Mouse (Mus musculus) right cerebral cortex, postnatal 25 days (tissue): Measurements from ENCODE around the gene Tnks1bp1.

Source experiments
- DNase-seq: peaks from one replicate; pipeline ENCODE4 v3.0.0; 2022

Tnks1bp1 gene

DNA sequence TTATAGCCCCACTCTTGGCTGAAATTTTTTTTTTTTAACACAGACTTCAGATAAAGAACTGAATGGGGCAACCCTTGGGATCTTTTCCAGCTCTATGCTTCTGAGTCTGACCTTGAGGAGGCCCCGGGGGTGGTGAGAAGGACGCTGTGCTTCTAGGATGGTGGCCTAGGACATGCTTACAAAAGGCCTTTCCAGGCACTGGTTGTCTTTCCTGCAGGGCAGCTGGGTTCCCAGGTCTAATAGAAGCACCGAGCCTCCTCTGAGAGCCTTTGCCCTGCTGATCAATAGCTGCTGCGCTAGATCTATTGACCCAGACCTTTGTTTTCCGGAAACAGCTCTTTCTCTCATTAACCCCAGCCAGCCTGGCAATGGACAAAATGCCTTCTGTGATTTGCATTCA lies 48.1 kb downstream of the Tnks1bp1 start:
- DNase-seq = no peak

DNA sequence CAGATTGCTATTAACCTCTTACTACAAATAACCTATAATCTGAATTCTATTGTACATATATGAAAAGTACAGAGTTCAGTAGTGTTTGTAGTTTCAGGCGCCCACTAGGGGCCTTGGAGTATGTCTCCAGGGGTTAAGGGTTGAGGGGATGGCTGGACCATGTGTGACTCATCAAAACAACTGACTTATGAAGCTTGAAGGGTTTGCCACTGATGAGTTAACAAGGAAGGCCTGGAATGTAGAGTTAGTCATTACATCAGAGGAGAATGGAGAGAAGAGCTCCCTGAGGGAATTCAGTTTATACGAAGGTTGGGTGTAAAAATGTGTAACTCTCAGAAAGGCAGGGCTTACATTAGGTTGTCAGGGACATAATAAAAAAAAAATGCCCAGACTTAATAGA lies 50.2 kb downstream of the Tnks1bp1 start:
- no peak for DNase-seq

DNA sequence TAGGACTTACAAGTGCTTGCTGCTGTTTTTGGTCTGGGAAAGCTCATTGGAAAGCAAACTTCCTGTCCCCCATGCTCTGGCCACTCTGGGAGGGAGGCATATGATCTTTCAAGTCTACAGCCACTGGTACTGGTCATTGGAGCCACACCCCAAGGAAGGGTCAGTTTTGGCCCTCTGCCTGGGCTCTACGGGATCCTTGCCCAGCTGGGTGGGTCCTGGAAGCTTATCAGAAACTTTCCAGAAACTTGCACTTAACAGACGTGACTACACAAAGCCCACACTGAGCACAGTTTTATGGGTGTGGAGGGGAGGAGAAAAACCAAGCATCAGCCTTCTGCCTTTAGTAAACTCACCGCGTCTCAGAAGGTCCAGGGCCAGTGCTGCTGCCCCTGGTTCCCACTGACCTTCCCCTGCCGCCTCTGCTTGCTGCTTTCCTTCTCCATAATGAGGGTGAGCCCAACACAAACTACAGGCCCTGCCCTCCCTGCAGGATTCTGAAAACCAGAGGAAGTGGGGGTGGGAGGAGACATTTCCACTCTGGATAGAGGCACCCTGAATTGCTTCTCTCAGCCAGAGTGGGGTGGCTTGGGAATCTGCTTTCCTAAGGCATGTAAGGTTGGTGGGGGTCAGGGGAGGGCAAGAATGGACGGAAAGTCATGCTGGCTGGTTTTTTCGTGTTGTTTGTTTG lies 51.1 kb downstream of the Tnks1bp1 start:
- DNase-seq = no peak

DNA sequence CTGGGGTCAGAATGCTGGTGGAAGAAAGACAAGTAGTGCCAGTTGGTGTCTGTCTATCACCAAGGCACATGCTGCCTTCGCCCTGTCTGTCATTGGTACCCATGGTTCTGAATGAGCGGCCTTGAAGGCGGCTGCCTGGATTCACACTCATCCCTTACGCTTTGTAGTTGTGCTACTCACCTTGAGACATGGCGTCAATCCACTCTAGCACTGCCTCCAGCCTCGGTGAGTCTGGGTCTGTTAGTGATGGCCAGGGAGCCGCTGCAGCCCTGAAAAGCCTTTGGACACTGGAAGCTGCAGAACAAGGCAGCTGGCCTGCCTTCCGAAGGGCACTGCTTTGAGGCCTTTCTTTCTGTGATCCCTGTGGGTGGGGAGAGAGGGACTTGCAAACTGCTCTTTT lies 55.4 kb downstream of the Tnks1bp1 start:
- DNase-seq = no peak

DNA sequence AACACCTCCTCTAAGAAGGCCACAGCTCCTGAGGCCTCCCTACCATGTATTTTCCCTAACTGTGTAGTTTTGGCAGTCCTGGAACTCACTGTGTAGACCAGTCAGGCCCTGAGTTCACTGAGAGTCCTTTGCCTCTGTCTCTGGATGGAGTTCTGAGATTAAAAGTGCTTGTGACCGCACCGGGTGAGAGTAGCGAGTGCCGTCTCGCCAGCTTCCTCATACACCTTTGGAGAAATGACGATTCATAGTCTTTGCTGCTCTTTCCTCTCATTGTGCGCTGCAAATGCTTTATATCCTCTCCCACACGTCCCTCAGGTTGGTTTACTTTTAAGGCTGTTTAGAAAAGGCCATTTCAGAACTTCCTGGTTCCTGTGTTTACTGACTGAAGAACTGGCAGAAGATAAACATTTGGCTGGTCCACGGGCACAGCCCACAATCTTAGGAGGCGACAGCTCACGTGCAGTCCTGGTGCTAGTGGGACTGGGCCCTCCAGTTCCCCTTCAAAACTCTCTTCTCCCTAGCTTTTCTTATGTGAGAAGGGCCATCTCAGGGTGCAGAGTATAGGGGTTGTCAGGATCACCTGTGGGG lies 57.7 kb downstream of the Tnks1bp1 start:
- DNase-seq = no peak

DNA sequence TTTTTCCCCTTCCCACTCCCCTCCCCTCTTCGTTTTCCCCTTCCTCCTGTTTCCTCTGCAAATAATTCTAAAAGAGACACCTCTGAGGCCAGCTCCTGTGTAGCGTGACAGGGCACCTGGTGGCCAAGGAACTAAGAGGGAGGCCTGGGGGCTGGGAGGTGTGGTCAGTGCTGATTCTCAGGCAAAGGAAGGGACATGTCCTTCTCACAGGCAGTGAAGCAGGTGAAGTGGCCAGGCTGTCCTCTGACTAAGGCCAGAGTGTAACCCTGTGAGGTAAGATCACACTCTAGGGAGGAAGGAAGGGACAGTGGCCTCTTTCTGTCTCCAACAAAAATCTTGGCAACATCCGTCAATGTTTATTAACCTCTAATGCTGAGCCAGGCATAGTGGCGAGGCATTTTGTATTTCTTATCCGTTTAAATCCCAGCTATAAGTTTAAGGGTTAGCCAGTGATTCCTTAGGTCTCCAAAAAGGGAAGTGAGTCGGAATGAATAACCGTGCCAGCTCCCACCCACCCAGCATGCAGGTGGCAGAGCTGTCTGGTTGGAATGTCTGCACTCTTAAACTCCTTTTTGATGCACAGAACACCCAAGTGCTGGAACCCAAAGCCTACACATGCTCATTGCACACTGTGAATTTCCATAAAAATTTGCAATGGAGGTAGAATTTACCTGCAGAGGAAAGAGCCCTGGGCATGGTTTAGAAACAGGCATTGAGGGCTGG lies 58.4 kb downstream of the Tnks1bp1 start:
- DNase-seq = no peak

DNA sequence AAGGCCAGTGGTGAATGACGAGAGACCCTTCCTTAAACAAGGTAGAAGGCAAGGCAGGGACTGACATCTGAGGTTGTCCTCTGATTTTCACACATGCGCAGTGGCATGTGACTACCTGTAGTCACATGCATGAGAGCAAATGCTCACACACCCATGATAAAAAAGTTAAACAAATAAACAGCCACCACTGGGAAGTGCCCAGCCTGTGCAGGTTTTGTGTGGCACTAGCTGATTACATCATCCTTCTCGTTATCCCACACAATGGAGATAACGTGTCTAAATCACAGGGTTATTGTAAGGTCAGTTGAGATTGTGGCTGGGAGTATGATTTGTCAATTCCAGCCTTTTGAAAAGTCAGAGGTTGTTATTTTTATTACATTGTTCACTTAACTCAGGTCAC lies 59.1 kb downstream of the Tnks1bp1 start:
- DNase-seq = no peak

DNA sequence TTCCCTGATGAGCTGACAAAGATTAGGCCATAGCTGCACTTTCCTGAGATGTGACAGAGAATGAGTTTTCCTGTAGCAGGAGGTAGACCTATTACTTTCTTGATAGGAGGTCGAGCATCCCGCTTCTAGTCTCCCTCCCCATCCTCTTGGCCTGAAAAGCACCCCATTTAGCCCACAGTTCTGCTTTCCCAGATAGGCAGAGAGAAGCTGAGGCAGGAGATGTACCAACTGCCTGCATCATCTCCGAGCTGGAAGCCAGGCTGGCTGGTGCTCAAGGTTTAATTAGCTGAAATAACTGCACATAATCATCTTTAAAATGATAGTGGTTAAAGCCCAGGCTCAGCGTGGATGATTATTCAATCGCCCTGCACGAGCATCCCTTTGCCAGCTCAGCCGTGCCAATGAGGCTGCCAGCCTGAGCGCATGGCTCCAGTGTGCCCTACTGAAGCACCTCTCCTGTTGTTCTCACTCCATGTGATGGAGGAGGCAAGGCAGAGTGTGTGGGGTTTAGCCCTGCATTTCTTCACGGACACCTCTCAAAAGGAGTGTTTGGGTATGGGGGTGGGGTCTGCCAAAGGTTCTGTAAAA lies 62.6 kb downstream of the Tnks1bp1 start:
- no peak for DNase-seq
